ENCODE assay signal across 8 mouse cellular contexts in the genomic region with DNA sequence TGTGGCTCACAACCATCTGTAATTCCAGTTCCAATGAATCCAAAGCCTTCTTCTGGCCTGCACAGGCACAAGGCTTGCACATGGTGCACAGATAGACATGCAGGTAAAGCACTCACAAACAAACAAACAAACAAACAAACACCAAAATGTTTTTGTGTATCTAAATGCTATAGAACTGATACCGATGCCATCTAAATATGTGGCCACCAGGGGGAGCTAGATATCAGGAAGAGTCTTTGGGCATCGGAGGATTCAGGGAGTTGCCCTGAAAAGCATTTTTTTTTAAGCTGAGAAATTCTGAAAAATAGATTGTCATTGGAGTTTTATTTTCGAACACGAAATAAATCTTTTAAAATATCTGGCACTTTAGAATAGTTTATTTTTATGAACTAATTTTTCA. TPM values are rescaled to one million over a fixed set of nuclear protein-coding genes. Genes with fewer than 3 reads are reported as not detected.
DNase-seq lines count a peak whose midpoint lies in the region; ATAC-seq lines count a peak whose summit lies in the region.

No protein-coding gene starts in this region.

- H3K4me1 ChIP-seq in midbrain, embryonic 12.5 days = no peaks in the 10 kb centered on the region
- no peaks in the 10 kb centered on the region for H3K4me1 ChIP-seq in midbrain, embryonic 13.5 days (replicated peaks)

- H3K27me3 ChIP-seq in midbrain, embryonic 12.5 days = no peaks in the 10 kb centered on the region
- no peaks in the 10 kb centered on the region for H3K27me3 ChIP-seq in midbrain, embryonic 13.5 days

- WGBS in midbrain, embryonic 12.5 days = 19% methylated on average over 4 of the region's 4 CpGs
- WGBS in midbrain, embryonic 13.5 days = 12% methylated on average over 4 of the region's 4 CpGs

- no peak overlapping the region for H3K9ac ChIP-seq in midbrain, embryonic 12.5 days (replicated peaks)
- H3K9ac ChIP-seq in midbrain, embryonic 13.5 days (replicated peaks) = no peak overlapping the region

- no peaks in the 10 kb centered on the region for H3K9me3 ChIP-seq in midbrain, embryonic 12.5 days
- no peaks in the 10 kb centered on the region for H3K9me3 ChIP-seq in midbrain, embryonic 13.5 days

- H3K36me3 ChIP-seq in midbrain, embryonic 12.5 days = no peaks in the 10 kb centered on the region
- H3K36me3 ChIP-seq in midbrain, embryonic 13.5 days = no peaks in the 10 kb centered on the region

- H3K4me2 ChIP-seq in midbrain, embryonic 12.5 days (replicated peaks) = no peak overlapping the region
- no peak overlapping the region for H3K4me2 ChIP-seq in midbrain, embryonic 13.5 days (replicated peaks)

- H3K27ac ChIP-seq in midbrain, embryonic 12.5 days (replicated peaks) = no peak overlapping the region
- H3K27ac ChIP-seq in midbrain, embryonic 13.5 days = no peak overlapping the region

- peak; percentile 16 for DNase-seq in WW6 (ENCODE audit: low read depth, low spot score)
- DNase-seq in cerebellum, postnatal 36 days = peak; percentile 62 to 75
- DNase-seq in gastrocnemius, postnatal 10 days = peak; percentile 66
- DNase-seq in layer of hippocampus, postnatal 25 days (ENCODE audit: extremely low spot score in 1 of 2, low spot score in 1 of 2) = peak; percentile 52 to 85
- DNase-seq in naive thymus-derived CD4-positive, alpha-beta T cell, adult 2 months (ENCODE audit: low read depth) = peak; percentile 61
- DNase-seq in urinary bladder, postnatal 36 days (ENCODE audit: low spot score in 2 of 2) = peak; percentile 21 to 35

- H3K4me3 ChIP-seq in midbrain, embryonic 12.5 days = no peak overlapping the region
- H3K4me3 ChIP-seq in midbrain, embryonic 13.5 days (replicated peaks) = no peak overlapping the region

- 0 out of 2 replicates have a peak, but pooled peaks have one; percentile 20 for ATAC-seq in midbrain, embryonic 12.5 days (ENCODE audit: low FRiP score, low read depth)
- ATAC-seq in midbrain, embryonic 13.5 days = no peak

RNA-seq across cellular contexts. Expression of a gene that starts 43.8 kb away (rescaled TPM):
- polyA plus RNA-seq in midbrain, embryonic 12.5 days (2016; fragmentation: Nextera tagmentation; extraction: Ambion mirVana) = 45.2 and 48.2 TPM in 2 replicates
- polyA plus RNA-seq in midbrain, embryonic 13.5 days (2015; fragmentation: Nextera tagmentation; extraction: Ambion mirVana) = 45.1 and 49.3 TPM in 2 replicates
- 10 to 100 TPM; 93.0 to 99.1 TPM for total RNA-seq in gastrocnemius, postnatal 10 days (2021)
- 10 to 100 TPM; 26.2 to 27.2 TPM for total RNA-seq in layer of hippocampus, postnatal 25 days (2021)

RNA-seq across cellular contexts. Expression of a gene that starts 44.2 kb away (rescaled TPM):
- polyA plus RNA-seq in midbrain, embryonic 12.5 days (2016; fragmentation: Nextera tagmentation; extraction: Ambion mirVana) = 17.8 and 21.3 TPM in 2 replicates
- 9.9 and 10.9 TPM in 2 replicates for polyA plus RNA-seq in midbrain, embryonic 13.5 days (2015; fragmentation: Nextera tagmentation; extraction: Ambion mirVana)
- total RNA-seq in gastrocnemius, postnatal 10 days (2021) = 1 to 10 TPM; 3.6 to 3.9 TPM
- 1 to 10 TPM; 1.9 TPM for total RNA-seq in layer of hippocampus, postnatal 25 days (2021)

Comparison
In these comparisons a context has a peak if more than half of its experiments do, and no peak if none do; other contexts are left out.
1. DNase-seq: peak in every context shown above with its lines; median percentile 68 in cerebellum, postnatal 36 days; 68 in layer of hippocampus, postnatal 25 days; 66 in gastrocnemius, postnatal 10 days; 61 in naive thymus-derived CD4-positive, alpha-beta T cell, adult 2 months; 28 in urinary bladder, postnatal 36 days; 16 in WW6.